Mouse (Mus musculus) right cerebral cortex, postnatal 25 days (tissue): ENCODE results near the gene Plpp1.
A peak's percentile ranks its signal among the peaks of the same experiment; 100 is the strongest.

Experiments used
- DNase-seq: peaks from one replicate; pipeline ENCODE4 v3.0.0; 2022

Plpp1 gene

GRCm38 (mm10) chr13:112773991-112774675 lies 26.5 kb upstream of the Plpp1 start:
- no peak for DNase-seq

DNA sequence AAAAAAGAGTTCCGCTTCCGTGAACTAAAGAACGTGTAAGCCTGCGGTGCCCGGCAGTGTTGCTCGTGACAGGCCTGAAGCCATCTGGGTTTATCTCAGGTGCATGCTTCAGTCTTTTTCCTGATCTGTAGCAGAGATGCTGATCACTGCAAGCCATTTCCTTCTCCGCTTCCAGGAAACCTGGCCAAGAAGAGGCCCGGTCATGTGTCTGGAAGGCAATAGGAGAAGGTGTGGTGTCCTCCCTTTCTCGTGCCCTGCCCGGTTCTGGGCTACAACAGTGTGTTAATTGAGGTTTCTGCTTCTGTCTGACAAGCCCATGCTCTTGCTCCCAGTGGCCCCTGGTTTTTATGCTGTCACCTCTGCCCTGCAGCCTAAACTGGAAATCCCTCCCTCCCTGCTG lies 24.7 kb upstream of the Plpp1 start:
- DNase-seq = no peak

- DNase-seq = no peak
Observed at GRCm38 (mm10) chr13:112778407-112778806, 22.2 kb upstream of the Plpp1 start.

GRCm38 (mm10) chr13:112785305-112785704 lies 15.3 kb upstream of the Plpp1 start:
- no peak for DNase-seq

GRCm38 (mm10) chr13:112786142-112786541 lies 14.4 kb upstream of the Plpp1 start:
- no peak for DNase-seq

DNA sequence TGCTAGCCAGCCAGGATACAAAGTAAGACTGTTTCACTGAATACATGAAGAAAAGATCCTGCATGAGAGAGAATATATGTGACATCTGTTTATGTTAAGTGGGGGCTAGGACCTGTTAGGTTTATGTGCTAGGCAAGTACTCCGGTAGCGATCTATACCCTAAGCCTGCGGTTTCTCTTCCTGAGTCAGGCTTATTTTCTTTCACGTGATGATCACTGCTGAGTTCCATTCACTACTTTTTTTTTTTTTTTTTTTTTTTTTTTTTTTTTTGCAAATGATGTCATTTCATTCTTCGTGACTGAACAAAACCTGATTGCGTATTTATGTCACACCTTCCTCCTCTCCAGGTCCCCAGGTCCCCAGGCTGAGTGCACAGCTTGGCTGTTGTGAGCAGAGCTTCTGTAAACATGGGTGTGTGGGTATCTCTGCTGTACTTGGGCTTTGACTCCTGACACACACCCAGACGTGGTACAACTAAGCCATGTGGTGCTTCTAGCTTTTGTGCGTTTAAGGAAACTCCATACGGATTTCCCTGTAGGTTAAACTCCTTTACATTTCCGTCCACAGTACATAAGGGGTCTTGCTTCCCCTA lies 13.6 kb upstream of the Plpp1 start:
- DNase-seq = no peak

- DNase-seq = no peak
Observed at GRCm38 (mm10) chr13:112790774-112791173, 9.8 kb upstream of the Plpp1 start.

GRCm38 (mm10) chr13:112791906-112792305 lies 8.7 kb upstream of the Plpp1 start:
- no peak for DNase-seq

DNA sequence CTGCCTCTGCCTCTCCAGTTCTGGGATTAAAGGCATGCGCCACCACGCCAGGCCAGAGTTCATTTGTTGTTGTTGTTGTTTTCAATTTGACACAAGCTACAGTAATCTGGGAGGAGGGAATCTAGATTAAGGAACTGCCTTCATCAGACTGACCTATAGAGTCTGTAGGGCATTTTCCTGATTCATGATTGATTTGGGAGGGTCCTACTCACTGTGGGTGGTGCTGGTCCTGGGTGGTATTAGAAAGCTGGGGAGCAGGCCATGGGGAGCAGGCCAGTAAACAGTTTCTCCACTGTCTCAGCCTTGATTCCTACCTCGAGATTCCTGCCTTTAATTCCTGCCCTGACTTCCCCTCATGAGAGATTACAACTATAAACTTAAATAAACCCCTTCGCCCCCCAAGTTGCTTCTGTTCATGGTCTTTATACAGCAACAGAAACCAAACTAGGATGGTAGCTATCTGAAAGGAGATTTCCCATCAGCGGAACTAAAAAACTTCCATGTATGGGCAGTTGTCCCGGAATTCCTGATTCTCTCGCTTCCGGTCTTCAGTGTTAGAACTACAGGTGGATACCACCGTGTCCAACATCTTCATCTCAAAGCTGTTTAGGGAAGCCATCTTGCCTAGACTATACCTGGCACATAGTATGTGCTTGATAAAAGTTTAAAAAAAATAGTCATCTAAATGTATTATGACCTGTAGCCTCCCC lies 2.2 kb upstream of the Plpp1 start:
- no peak for DNase-seq

DNA sequence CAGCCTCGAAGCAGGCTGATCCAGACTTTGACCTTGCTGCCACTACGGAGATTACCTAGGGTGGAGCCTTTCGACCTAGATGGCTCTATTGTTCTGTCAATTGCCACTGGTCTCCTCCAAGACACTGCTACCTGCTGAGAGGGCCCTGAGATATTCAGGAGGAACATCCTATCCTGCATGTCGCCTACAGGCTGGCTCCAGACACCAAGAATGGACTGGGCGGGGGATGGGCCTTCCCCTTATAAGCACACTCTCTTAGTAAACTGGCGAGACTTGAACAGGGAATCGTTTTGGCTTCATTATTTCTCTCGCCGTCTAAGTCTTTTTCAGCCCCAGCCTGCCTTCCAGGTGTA lies 1.7 kb upstream of the Plpp1 start:
- no peak for DNase-seq

DNA sequence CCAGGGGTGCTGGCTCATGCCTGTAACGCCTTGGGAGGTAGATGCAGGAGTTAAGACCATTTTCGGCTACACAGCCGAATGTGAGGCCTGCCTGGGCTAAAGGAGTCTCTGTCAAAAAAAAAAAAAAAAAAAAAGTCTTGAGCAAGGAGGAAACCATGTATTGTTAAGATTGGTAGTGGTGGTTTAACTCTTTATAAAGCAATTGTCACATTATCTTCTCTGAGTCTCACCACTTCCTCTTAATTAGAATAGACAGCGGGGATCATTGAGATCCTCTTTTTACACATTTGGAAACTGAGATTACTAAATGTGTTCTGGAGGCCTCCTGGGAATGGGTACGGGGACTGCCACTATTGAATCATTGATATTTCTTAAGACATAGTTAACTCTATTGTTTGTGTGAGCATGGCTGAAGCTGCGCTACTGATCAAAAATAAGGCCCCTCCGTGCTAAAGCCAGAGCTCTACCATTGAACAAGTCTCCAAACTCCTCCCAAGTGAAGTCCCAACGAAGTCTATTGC lies 811 bp upstream of the Plpp1 start:
- DNase-seq = no peak

DNA sequence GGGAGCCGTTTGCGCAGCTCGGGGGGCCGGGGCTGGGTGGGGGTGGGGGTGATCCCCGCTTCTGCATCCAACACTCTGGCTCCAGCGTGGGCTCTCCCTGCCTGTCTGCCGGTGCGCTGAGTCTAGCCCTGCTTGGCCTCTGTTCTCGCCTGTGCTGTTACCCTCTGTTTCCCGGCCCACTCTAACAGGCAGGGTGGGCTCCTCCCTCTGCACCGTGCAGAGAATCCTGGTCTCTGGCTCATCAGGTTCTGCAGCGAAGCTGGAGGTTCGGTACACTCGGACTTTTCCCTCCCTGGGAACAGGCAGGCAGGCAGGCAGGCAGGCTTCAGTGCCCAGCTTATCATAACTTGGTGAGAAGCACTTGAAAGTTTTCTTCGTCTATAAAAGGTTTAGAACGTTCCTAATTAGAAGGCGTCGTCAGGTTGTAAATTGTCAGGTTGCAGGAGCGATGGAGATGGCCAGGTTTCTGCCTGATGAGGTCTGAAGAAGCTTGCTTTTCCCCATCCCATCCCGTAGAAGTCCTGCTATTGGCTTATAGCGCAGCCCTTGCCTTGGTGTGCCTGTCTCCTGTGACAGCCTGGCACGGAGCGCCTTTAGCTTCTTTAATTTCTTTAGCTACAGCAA lies 901 bp downstream of the Plpp1 start:
- DNase-seq = peak; percentile 43

DNA sequence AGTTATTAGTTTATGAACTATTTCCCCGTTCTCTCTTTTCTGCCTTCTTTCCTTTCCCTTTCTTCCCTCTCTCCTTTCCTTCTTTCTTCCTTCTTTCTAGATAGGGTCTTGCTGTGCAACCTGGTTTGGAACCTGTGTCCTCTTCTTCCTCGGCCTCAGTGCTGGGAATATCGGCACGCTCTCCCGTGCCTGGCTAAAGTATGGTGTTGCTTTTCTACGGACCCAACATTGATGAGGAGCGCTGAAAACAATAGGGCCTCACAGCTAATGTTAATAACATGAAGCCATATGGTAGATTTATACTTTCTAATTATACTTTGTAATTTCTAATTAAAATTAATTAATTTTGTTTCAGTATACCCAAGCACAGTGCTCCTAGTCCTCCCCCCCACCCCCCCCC lies 2.5 kb downstream of the Plpp1 start:
- no peak for DNase-seq

DNA sequence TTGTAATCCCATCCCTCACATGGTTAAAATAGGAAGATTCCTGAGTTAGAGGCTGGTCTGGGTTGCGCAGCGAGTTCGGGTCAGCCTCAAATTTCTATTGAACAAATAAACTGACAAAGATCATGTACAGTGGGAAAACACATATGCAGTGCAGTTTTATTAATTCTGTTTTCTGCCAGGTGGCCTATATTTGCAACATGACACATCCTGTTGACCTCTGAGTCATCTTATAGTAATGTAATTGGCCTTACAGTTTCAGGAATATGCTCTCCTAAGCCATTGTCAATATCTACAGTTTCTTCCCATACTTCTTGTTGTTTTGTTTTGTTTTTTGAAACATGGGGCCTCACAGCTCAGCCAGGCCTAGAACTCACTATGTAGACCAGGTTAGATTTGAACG lies 3.1 kb downstream of the Plpp1 start:
- no peak for DNase-seq

DNA sequence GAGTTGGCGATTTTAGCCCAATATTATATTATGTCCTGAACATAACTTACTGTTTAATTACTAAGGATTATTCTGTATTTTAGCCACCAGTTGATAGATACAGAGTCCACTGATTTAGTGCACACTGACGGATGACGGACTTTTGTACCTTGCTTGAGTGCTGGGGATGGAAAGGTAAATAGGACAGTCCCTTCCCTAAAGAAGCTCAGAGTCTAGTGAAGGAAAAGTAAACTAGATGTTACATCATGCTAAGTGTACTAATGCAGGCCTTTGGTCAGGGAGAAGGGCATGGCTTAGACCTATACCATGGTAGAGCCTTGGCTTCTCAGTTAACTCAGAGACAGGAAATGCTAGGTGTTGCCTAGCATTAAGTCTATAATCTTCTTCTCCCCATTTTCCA lies 4.9 kb downstream of the Plpp1 start:
- no peak for DNase-seq

DNA sequence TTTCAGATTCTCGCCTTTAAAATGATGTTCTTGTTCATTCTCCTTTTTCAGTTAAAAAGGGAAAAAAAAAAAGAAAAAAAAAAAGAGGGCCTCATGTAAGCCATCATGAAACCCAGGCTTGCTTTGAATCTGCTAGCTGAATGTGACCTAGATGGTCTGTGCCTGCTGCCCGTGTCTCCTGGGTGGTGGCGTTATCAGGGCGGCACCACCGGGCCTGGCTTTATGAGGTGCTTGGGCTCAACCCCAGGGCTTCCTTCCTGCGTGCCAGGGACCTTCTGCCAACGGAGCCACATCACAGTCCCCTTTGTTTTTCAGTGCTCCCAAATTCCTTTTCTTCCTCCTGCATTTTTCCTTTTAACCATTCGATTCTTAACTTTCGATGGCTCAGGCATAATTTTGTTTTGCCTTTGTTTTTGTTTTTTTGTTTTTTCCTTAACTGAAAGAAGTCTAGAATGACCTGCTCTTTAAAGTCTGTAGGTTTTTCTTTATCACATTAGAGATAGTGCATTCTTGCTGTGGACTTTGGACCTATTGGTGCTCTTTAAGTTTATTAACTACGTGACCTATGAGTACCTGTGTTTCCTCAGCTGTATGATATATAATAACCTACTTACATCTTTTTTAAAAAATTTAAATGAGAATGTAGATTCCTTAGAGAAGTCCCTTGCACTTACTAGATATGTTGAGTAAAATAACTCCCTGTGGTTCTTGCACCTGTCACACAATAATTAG lies 7.5 kb downstream of the Plpp1 start:
- DNase-seq = no peak

DNA sequence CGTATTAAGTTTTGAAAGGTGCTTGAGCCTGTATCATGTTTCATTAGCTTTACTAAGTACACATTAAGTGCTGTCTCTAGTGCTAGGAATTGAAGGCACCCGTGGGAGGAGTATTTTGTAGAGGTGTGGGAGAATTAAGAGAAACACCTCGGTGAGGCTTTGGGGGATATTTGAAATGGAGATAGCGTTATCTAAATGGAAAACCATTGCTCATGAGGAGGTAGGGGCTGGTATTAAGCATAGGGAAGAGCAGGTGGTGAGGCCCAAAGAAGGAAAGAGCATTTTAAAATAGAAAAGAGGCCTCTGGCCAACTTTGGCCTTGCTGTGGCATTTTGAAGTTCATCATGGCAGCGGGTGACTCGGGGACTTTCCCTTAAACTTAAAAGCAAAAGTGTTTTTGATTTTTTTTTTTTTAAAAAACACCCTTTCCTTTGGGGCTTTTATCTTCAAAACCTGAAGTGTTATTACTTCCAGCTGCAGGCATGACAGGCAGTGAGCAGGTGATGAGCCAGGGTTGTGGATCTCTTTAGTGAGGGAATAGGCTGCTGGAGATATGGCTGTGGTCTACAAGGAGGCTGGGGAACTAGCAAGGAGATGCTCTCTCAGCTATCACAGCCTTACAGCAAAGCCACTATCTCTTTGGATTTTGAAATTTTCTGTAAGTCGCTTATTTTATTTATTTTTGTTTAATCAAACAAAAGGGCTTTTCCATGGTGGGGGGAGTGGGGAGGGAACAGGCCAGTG lies 9.1 kb downstream of the Plpp1 start:
- DNase-seq = no peak

GRCm38 (mm10) chr13:112810248-112810645 lies 9.7 kb downstream of the Plpp1 start:
- no peak for DNase-seq

GRCm38 (mm10) chr13:112810751-112811150 lies 10.2 kb downstream of the Plpp1 start:
- DNase-seq = no peak

GRCm38 (mm10) chr13:112811708-112812403 lies 11.3 kb downstream of the Plpp1 start:
- DNase-seq = no peak

DNA sequence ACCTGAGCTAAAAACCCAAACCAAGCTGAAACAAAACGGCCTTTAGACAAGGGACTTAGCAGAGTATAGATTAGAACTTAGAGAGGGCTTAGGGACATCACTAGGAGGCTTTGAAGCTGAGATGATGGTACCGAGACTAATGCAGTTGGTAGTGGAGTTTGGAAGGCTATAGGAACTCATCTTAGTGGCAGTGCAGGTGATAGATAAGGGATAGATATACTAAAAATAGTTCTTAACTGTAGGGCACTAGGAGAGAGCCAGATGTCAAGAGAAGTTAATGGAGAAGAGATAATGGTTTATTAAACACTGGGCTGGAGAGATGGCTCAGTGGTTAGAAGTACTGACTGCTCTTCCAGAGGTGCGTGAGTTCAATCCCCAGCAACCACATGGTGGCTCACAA lies 15.4 kb downstream of the Plpp1 start:
- DNase-seq = no peak

- no peak for DNase-seq
Observed at GRCm38 (mm10) chr13:112818125-112818524, 17.5 kb downstream of the Plpp1 start.
